Mouse (Mus musculus): ENCODE measurements around the gene Ptpn21. TPM values are rescaled to one million over a fixed set of nuclear protein-coding genes. Genes with fewer than 3 reads are reported as not detected.
A peak's percentile ranks its signal among the peaks of the same experiment; 100 is the strongest.

Ptpn21 gene
- polyA plus RNA-seq, 1 experiment from 2014 or later, result 7.7 TPM

GRCm38 (mm10) chr12:98716142-98716541 lies 21.1 kb downstream of the Ptpn21 start:
- H3K9ac ChIP-seq, result no peak overlapping the region
- H3K27me3 ChIP-seq (replicated peaks), result no peaks in the 10 kb centered on the region
- H3K27ac ChIP-seq, result no peak overlapping the region
- no peak overlapping the region for H3K4me2 ChIP-seq (replicated peaks)
- H3K4me3 ChIP-seq (replicated peaks), result no peak overlapping the region
- no peaks in the 10 kb centered on the region for H3K36me3 ChIP-seq
- no peaks in the 10 kb centered on the region for H3K9me3 ChIP-seq
- H3K4me1 ChIP-seq (replicated peaks), result peaks cover 10% of the 10 kb centered on the region
- 71% methylated on average over 2 of the region's 2 CpGs for WGBS
- ATAC-seq, result no peak

GRCm38 (mm10) chr12:98714757-98715156 lies 22.4 kb downstream of the Ptpn21 start:
- no peak overlapping the region; the same call in 1 of the 2 replicates for H3K4me2 ChIP-seq (replicated peaks)
- H3K9ac ChIP-seq, result no peak overlapping the region
- peaks cover 7% of the 10 kb centered on the region for H3K4me1 ChIP-seq (replicated peaks)
- peak; percentile 29; the same call in 1 of the 2 replicates for ATAC-seq
- no peak overlapping the region for H3K4me3 ChIP-seq (replicated peaks)
- H3K27me3 ChIP-seq (replicated peaks), result no peaks in the 10 kb centered on the region
- H3K36me3 ChIP-seq, result no peaks in the 10 kb centered on the region
- 33% methylated on average over 11 of the region's 11 CpGs for WGBS
- no peaks in the 10 kb centered on the region for H3K9me3 ChIP-seq
- no peak overlapping the region for H3K27ac ChIP-seq

- no peaks in the 10 kb centered on the region for H3K27me3 ChIP-seq (replicated peaks)
- peaks cover 7% of the 10 kb centered on the region for H3K4me1 ChIP-seq (replicated peaks)
- H3K9ac ChIP-seq, result no peak overlapping the region
- no peak overlapping the region for H3K4me3 ChIP-seq (replicated peaks)
- 19% methylated on average over 7 of the region's 7 CpGs for WGBS
- H3K27ac ChIP-seq, result no peak overlapping the region
- ATAC-seq, result peak; percentile 84
- H3K4me2 ChIP-seq (replicated peaks), result 0 out of 2 replicates have a peak overlapping the region, but pooled peaks have one; percentile 5
- no peaks in the 10 kb centered on the region for H3K36me3 ChIP-seq
- no peaks in the 10 kb centered on the region for H3K9me3 ChIP-seq
Measured at GRCm38 (mm10) chr12:98713621-98714103, 23.5 kb downstream of the Ptpn21 start.

GRCm38 (mm10) chr12:98712819-98713218 lies 24.4 kb downstream of the Ptpn21 start:
- Histone ChIP-seq H3K9ac (no peak overlapping the region), H3K4me2 (replicated peaks) (no peak overlapping the region)
- WGBS, result 81% methylated on average over 6 of the region's 6 CpGs

GRCm38 (mm10) chr12:98703961-98704360 lies 33.2 kb downstream of the Ptpn21 start:
- no peak for ATAC-seq
- WGBS, result 85% methylated on average over 10 of the region's 10 CpGs
- Histone ChIP-seq H3K9ac (no peak overlapping the region), H3K27me3 (replicated peaks) (no peaks in the 10 kb centered on the region), H3K4me1 (replicated peaks) (no peaks in the 10 kb centered on the region), H3K36me3 (0 out of 2 replicates have a peak, but pooled peaks cover 3% of the 10 kb centered on the region), H3K9me3 (no peaks in the 10 kb centered on the region), H3K4me3 (replicated peaks) (no peak overlapping the region), H3K4me2 (replicated peaks) (no peak overlapping the region), H3K27ac (no peak overlapping the region)

More at GRCm38 (mm10) chr12:98712819-98713218, 24.4 kb downstream of the Ptpn21 start:
- no peaks in the 10 kb centered on the region for H3K27me3 ChIP-seq (replicated peaks)
- H3K4me1 ChIP-seq (replicated peaks), result peaks cover 7% of the 10 kb centered on the region
- no peaks in the 10 kb centered on the region for H3K36me3 ChIP-seq
- no peaks in the 10 kb centered on the region for H3K9me3 ChIP-seq
- no peak overlapping the region for H3K27ac ChIP-seq
- no peak for ATAC-seq
- H3K4me3 ChIP-seq (replicated peaks), result no peak overlapping the region

GRCm38 (mm10) chr12:98703554-98703953 lies 33.7 kb downstream of the Ptpn21 start:
- Histone ChIP-seq H3K36me3 (0 out of 2 replicates have a peak, but pooled peaks cover 3% of the 10 kb centered on the region), H3K27me3 (replicated peaks) (no peaks in the 10 kb centered on the region), H3K4me2 (replicated peaks) (no peak overlapping the region), H3K27ac (no peak overlapping the region), H3K4me1 (replicated peaks) (no peaks in the 10 kb centered on the region), H3K9ac (no peak overlapping the region), H3K4me3 (replicated peaks) (no peak overlapping the region), H3K9me3 (no peaks in the 10 kb centered on the region)
- no peak for ATAC-seq
- WGBS, result 73% methylated on average over 2 of the region's 2 CpGs

- no peak for ATAC-seq
- Histone ChIP-seq H3K4me2 (replicated peaks) (no peak overlapping the region), H3K36me3 (peaks cover 6% of the 10 kb centered on the region; the same call in 1 of the 2 replicates), H3K4me1 (replicated peaks) (no peaks in the 10 kb centered on the region), H3K27me3 (replicated peaks) (no peaks in the 10 kb centered on the region), H3K9me3 (no peaks in the 10 kb centered on the region), H3K9ac (no peak overlapping the region), H3K4me3 (replicated peaks) (no peak overlapping the region), H3K27ac (no peak overlapping the region)
- 95% methylated on average over 9 of the region's 9 CpGs for WGBS
Measured at GRCm38 (mm10) chr12:98701564-98701963, 35.6 kb downstream of the Ptpn21 start.

- H3K36me3 ChIP-seq, result peaks cover 6% of the 10 kb centered on the region; the same call in 1 of the 2 replicates
- 80% methylated on average over 5 of the region's 5 CpGs for WGBS
- ATAC-seq, result no peak
Measured at GRCm38 (mm10) chr12:98697202-98697601, 40.0 kb downstream of the Ptpn21 start.

GRCm38 (mm10) chr12:98690230-98690629 lies 47.0 kb downstream of the Ptpn21 start:
- H3K36me3 ChIP-seq, result 0 out of 2 replicates have a peak, but pooled peaks cover 3% of the 10 kb centered on the region
- H3K27ac ChIP-seq, result no peak overlapping the region
- no peaks in the 10 kb centered on the region for H3K4me1 ChIP-seq (replicated peaks)
- H3K9ac ChIP-seq, result no peak overlapping the region
- H3K4me2 ChIP-seq (replicated peaks), result no peak overlapping the region
- H3K9me3 ChIP-seq, result no peaks in the 10 kb centered on the region
- ATAC-seq, result no peak
- 92% methylated on average over 8 of the region's 8 CpGs for WGBS
- no peak overlapping the region for H3K4me3 ChIP-seq (replicated peaks)
- no peaks in the 10 kb centered on the region for H3K27me3 ChIP-seq (replicated peaks)

More at GRCm38 (mm10) chr12:98697202-98697601, 40.0 kb downstream of the Ptpn21 start:
- H3K9me3 ChIP-seq, result no peaks in the 10 kb centered on the region
- H3K4me3 ChIP-seq (replicated peaks), result no peak overlapping the region
- H3K27ac ChIP-seq, result no peak overlapping the region
- H3K4me1 ChIP-seq (replicated peaks), result no peaks in the 10 kb centered on the region
- no peak overlapping the region for H3K9ac ChIP-seq
- H3K27me3 ChIP-seq (replicated peaks), result no peaks in the 10 kb centered on the region
- H3K4me2 ChIP-seq (replicated peaks), result no peak overlapping the region

GRCm38 (mm10) chr12:98683574-98683973 lies 53.6 kb downstream of the Ptpn21 start:
- no peak overlapping the region for H3K4me2 ChIP-seq (replicated peaks)
- ATAC-seq, result no peak
- H3K27ac ChIP-seq, result no peak overlapping the region
- H3K27me3 ChIP-seq (replicated peaks), result no peaks in the 10 kb centered on the region
- no peak overlapping the region for H3K4me3 ChIP-seq (replicated peaks)
- H3K9me3 ChIP-seq, result no peaks in the 10 kb centered on the region
- H3K4me1 ChIP-seq (replicated peaks), result 0 out of 2 replicates have a peak, but pooled peaks cover 3% of the 10 kb centered on the region
- WGBS, result 63% methylated on average over 6 of the region's 6 CpGs
- H3K36me3 ChIP-seq, result peaks cover 9% of the 10 kb centered on the region; the same call in 1 of the 2 replicates
- no peak overlapping the region for H3K9ac ChIP-seq

GRCm38 (mm10) chr12:98683171-98683570 lies 54.0 kb downstream of the Ptpn21 start:
- Histone ChIP-seq H3K4me3 (replicated peaks) (no peak overlapping the region), H3K27me3 (replicated peaks) (no peaks in the 10 kb centered on the region), H3K27ac (no peak overlapping the region), H3K9ac (no peak overlapping the region), H3K9me3 (no peaks in the 10 kb centered on the region), H3K36me3 (peaks cover 9% of the 10 kb centered on the region; the same call in 1 of the 2 replicates), H3K4me1 (replicated peaks) (0 out of 2 replicates have a peak, but pooled peaks cover 3% of the 10 kb centered on the region), H3K4me2 (replicated peaks) (no peak overlapping the region)
- WGBS, result 77% methylated on average over 11 of the region's 11 CpGs
- no peak for ATAC-seq

- no peak for ATAC-seq
- Histone ChIP-seq H3K4me2 (replicated peaks) (no peak overlapping the region), H3K4me3 (replicated peaks) (no peak overlapping the region), H3K27ac (no peak overlapping the region), H3K9me3 (no peaks in the 10 kb centered on the region), H3K9ac (no peak overlapping the region), H3K36me3 (peaks cover 9% of the 10 kb centered on the region; the same call in 1 of the 2 replicates), H3K27me3 (replicated peaks) (no peaks in the 10 kb centered on the region), H3K4me1 (replicated peaks) (0 out of 2 replicates have a peak, but pooled peaks cover 3% of the 10 kb centered on the region)
- 73% methylated on average over 15 of the region's 15 CpGs for WGBS
Measured at GRCm38 (mm10) chr12:98682196-98682595, 55.0 kb downstream of the Ptpn21 start.

GRCm38 (mm10) chr12:98679906-98680305 lies 57.3 kb downstream of the Ptpn21 start:
- WGBS, result 79% methylated on average over 15 of the region's 15 CpGs
- Histone ChIP-seq H3K27ac (no peak overlapping the region), H3K4me1 (replicated peaks) (0 out of 2 replicates have a peak, but pooled peaks cover 3% of the 10 kb centered on the region), H3K4me3 (replicated peaks) (no peak overlapping the region), H3K9me3 (no peaks in the 10 kb centered on the region), H3K36me3 (peaks cover 9% of the 10 kb centered on the region; the same call in 1 of the 2 replicates), H3K9ac (no peak overlapping the region), H3K4me2 (replicated peaks) (no peak overlapping the region), H3K27me3 (replicated peaks) (no peaks in the 10 kb centered on the region)
- no peak for ATAC-seq
